Mouse (Mus musculus) liver, postnatal 0 days (tissue): ENCODE results near the gene Insl5.

Source experiments
- CTCF ChIP-seq: sonication (generic); IDR thresholded peaks from 2 replicates; pipeline ENCODE4 v1.5.1; 2016; ENCODE audit warnings: antibody characterized with exemption, low read depth
- EP300 ChIP-seq: IDR thresholded peaks from 2 replicates; pipeline ENCODE4 v1.6.1; 2016; ENCODE audit warnings: antibody characterized with exemption, low read depth, mild to moderate bottlenecking

GRCm38 (mm10) chr4:103064976-103065375 lies 38.3 kb upstream of the Insl5 start:
- TF ChIP-seq CTCF (no peak), EP300 (no peak)
